Mouse (Mus musculus) liver, embryonic 15.5 days (tissue): ENCODE results near the gene Perp. TPM values are rescaled to one million over a fixed set of nuclear protein-coding genes. Genes with fewer than 3 reads are reported as not detected.

Experiments used
- ATAC-seq: fragments of 200-750 bp; cut with Nextera tagmentation; 2 replicates; pipeline ENCODE4 v1.8.0; 2017; ENCODE audit warnings: moderate number of reproducible peaks, mild to moderate bottlenecking, moderate library complexity; ENCODE audit not compliant: insufficient read depth
- H3K27ac ChIP-seq: fragments of 300-500 bp; sonication (generic); replicated peaks from 2 replicates; pipeline ENCODE4 v1.5.1; 2015; ENCODE audit warnings: mild to moderate bottlenecking, inconsistent platforms
- H3K27me3 ChIP-seq: fragments of 300-500 bp; sonication (generic); 2 replicates; pipeline ENCODE4 v1.6.1; 2015; ENCODE audit warnings: mild to moderate bottlenecking, inconsistent platforms
- H3K36me3 ChIP-seq: fragments of 300-500 bp; sonication (generic); replicated peaks from 2 replicates; pipeline ENCODE4 v1.6.1; 2015; ENCODE audit warnings: moderate library complexity, mild to moderate bottlenecking, inconsistent platforms
- H3K4me1 ChIP-seq: fragments of 300-500 bp; sonication (generic); replicated peaks from 2 replicates; pipeline ENCODE4 v1.6.1; 2015; ENCODE audit warnings: inconsistent platforms
- H3K4me2 ChIP-seq: fragments of 300-500 bp; sonication (generic); 2 replicates; pipeline ENCODE4 v1.6.1; 2015; ENCODE audit warnings: moderate library complexity, mild to moderate bottlenecking, inconsistent platforms
- H3K4me3 ChIP-seq: fragments of 300-500 bp; sonication (generic); replicated peaks from 2 replicates; pipeline ENCODE4 v1.5.1; 2015; ENCODE audit warnings: mild to moderate bottlenecking, inconsistent platforms
- H3K9ac ChIP-seq: fragments of 300-500 bp; sonication (generic); 2 replicates; pipeline ENCODE4 v1.6.1; 2015; ENCODE audit warnings: moderate library complexity, mild to moderate bottlenecking, inconsistent platforms
- H3K9me3 ChIP-seq: fragments of 300-500 bp; sonication (generic); replicated peaks from 2 replicates; pipeline ENCODE4 v1.6.1; 2016; ENCODE audit warnings: inconsistent platforms
- WGBS: fragments of 180-500 bp; shearing (Covaris S2); methylation state at CpG from one replicate; pipeline ENCODE4 v1.1.7; 2015; ENCODE audit warnings: mixed read lengths; ENCODE audit not compliant: insufficient replicate concordance; 5-methylcytosine and 5-hydroxymethylcytosine counted together
- polyA plus RNA-seq: library from polyadenylated mRNA; unstranded; fragments of >200 nt; fragmentation: Nextera tagmentation; extraction: Ambion mirVana; gene quantifications from 2 replicates; pipeline ENCODE4 v1.2.1, GENCODE M21; 2015

The Perp gene
- polyA plus RNA-seq, 1 experiment from 2014 or later, result 19.7 TPM

GRCm38 (mm10) chr10:18840736-18841135, 4.1 kb upstream of the Perp start:
- Histone ChIP-seq H3K36me3 (no peaks in the 10 kb centered on the region), H3K9me3 (no peaks in the 10 kb centered on the region), H3K4me1 (no peaks in the 10 kb centered on the region), H3K4me3 (no peak overlapping the region), H3K9ac (no peak overlapping the region), H3K4me2 (no peak overlapping the region), H3K27ac (no peak overlapping the region), H3K27me3 (peaks cover 19% of the 10 kb centered on the region)
- no peak for ATAC-seq
- 46% methylated on average over 4 of the region's 4 CpGs for WGBS

- Histone ChIP-seq H3K9me3 (no peaks in the 10 kb centered on the region), H3K36me3 (no peaks in the 10 kb centered on the region), H3K27me3 (peaks cover 29% of the 10 kb centered on the region), H3K4me1 (no peaks in the 10 kb centered on the region), H3K4me2 (peak overlapping the region; percentile 68), H3K9ac (peak overlapping the region; percentile 39; the same call in 1 of the 2 replicates), H3K4me3 (peak overlapping the region; percentile 57), H3K27ac (peak overlapping the region; percentile 68)
- ATAC-seq, result peak; percentile 27
- WGBS, result 6% methylated on average over 18 of the region's 18 CpGs
These were observed 455 bp downstream of the Perp start for GRCm38 (mm10) chr10:18845287-18845662.

GRCm38 (mm10) chr10:18845711-18846110, 891 bp downstream of the Perp start:
- ATAC-seq, result no peak
- no peaks in the 10 kb centered on the region for H3K36me3 ChIP-seq
- peaks cover 29% of the 10 kb centered on the region for H3K27me3 ChIP-seq
- H3K4me2 ChIP-seq, result peak overlapping the region; percentile 68
- no peak overlapping the region for H3K9ac ChIP-seq
- peak overlapping the region; percentile 57 for H3K4me3 ChIP-seq
- no peaks in the 10 kb centered on the region for H3K4me1 ChIP-seq
- H3K9me3 ChIP-seq, result no peaks in the 10 kb centered on the region
- no peak overlapping the region for H3K27ac ChIP-seq
- WGBS, result 25% methylated on average over 4 of the region's 4 CpGs

GRCm38 (mm10) chr10:18846474-18847264, 1.8 kb downstream of the Perp start:
- H3K4me3 ChIP-seq, result no peak overlapping the region
- no peak for ATAC-seq
- WGBS, result 63% methylated on average over 8 of the region's 8 CpGs
- H3K9ac ChIP-seq, result no peak overlapping the region
- no peaks in the 10 kb centered on the region for H3K4me1 ChIP-seq
- peak overlapping the region; percentile 68; the same call in 1 of the 2 replicates for H3K4me2 ChIP-seq
- H3K9me3 ChIP-seq, result no peaks in the 10 kb centered on the region
- no peak overlapping the region for H3K27ac ChIP-seq
- peaks cover 29% of the 10 kb centered on the region for H3K27me3 ChIP-seq
- no peaks in the 10 kb centered on the region for H3K36me3 ChIP-seq

GRCm38 (mm10) chr10:18850177-18850576, 5.4 kb downstream of the Perp start:
- H3K27ac ChIP-seq, result no peak overlapping the region
- WGBS, result 65% methylated on average over 4 of the region's 4 CpGs
- peaks cover 7% of the 10 kb centered on the region; the same call in 1 of the 2 replicates for H3K4me1 ChIP-seq
- no peak for ATAC-seq
- H3K9me3 ChIP-seq, result no peaks in the 10 kb centered on the region
- no peak overlapping the region for H3K4me3 ChIP-seq
- H3K4me2 ChIP-seq, result no peak overlapping the region
- no peaks in the 10 kb centered on the region for H3K36me3 ChIP-seq
- no peak overlapping the region for H3K9ac ChIP-seq
- peaks cover 14% of the 10 kb centered on the region for H3K27me3 ChIP-seq

- no peak overlapping the region for H3K4me3 ChIP-seq
- no peaks in the 10 kb centered on the region for H3K36me3 ChIP-seq
- H3K4me2 ChIP-seq, result no peak overlapping the region
- H3K27ac ChIP-seq, result no peak overlapping the region
- WGBS, result 23% methylated on average over 7 of the region's 7 CpGs
- H3K9ac ChIP-seq, result no peak overlapping the region
- H3K9me3 ChIP-seq, result no peaks in the 10 kb centered on the region
- no peaks in the 10 kb centered on the region for H3K27me3 ChIP-seq
- ATAC-seq, result no peak
- H3K4me1 ChIP-seq, result peaks cover 7% of the 10 kb centered on the region; the same call in 1 of the 2 replicates
These were observed 8.6 kb downstream of the Perp start for GRCm38 (mm10) chr10:18853417-18853816.

GRCm38 (mm10) chr10:18857244-18857643, 12.4 kb downstream of the Perp start:
- H3K9me3 ChIP-seq, result no peaks in the 10 kb centered on the region
- 42% methylated on average over 4 of the region's 4 CpGs for WGBS
- no peaks in the 10 kb centered on the region for H3K36me3 ChIP-seq
- H3K9ac ChIP-seq, result no peak overlapping the region
- H3K27ac ChIP-seq, result no peak overlapping the region
- no peak for ATAC-seq
- no peak overlapping the region for H3K4me2 ChIP-seq
- H3K4me3 ChIP-seq, result no peak overlapping the region
- H3K4me1 ChIP-seq, result peaks cover 7% of the 10 kb centered on the region; the same call in 1 of the 2 replicates
- H3K27me3 ChIP-seq, result no peaks in the 10 kb centered on the region

GRCm38 (mm10) chr10:18859632-18860031, 14.8 kb downstream of the Perp start:
- no peak for ATAC-seq
- Histone ChIP-seq H3K9me3 (no peaks in the 10 kb centered on the region), H3K4me2 (no peak overlapping the region), H3K27me3 (no peaks in the 10 kb centered on the region), H3K36me3 (no peaks in the 10 kb centered on the region), H3K4me1 (no peaks in the 10 kb centered on the region), H3K4me3 (no peak overlapping the region), H3K27ac (no peak overlapping the region), H3K9ac (no peak overlapping the region)
- WGBS, result 47% methylated on average over 3 of the region's 3 CpGs

- 45% methylated on average over 5 of the region's 5 CpGs for WGBS
- Histone ChIP-seq H3K9me3 (no peaks in the 10 kb centered on the region), H3K4me3 (no peak overlapping the region), H3K4me1 (no peaks in the 10 kb centered on the region), H3K27me3 (no peaks in the 10 kb centered on the region), H3K4me2 (no peak overlapping the region), H3K27ac (no peak overlapping the region), H3K36me3 (no peaks in the 10 kb centered on the region), H3K9ac (no peak overlapping the region)
- no peak for ATAC-seq
These were observed 15.5 kb downstream of the Perp start for GRCm38 (mm10) chr10:18860119-18860824.

- H3K4me2 ChIP-seq, result no peak overlapping the region
- WGBS, result 62% methylated on average over 11 of the region's 11 CpGs
- H3K9me3 ChIP-seq, result no peaks in the 10 kb centered on the region
- H3K36me3 ChIP-seq, result no peaks in the 10 kb centered on the region
- H3K27me3 ChIP-seq, result no peaks in the 10 kb centered on the region
- H3K27ac ChIP-seq, result no peak overlapping the region
- H3K4me1 ChIP-seq, result no peaks in the 10 kb centered on the region
- no peak overlapping the region for H3K9ac ChIP-seq
- no peak for ATAC-seq
- H3K4me3 ChIP-seq, result no peak overlapping the region
These were observed 16.0 kb downstream of the Perp start for GRCm38 (mm10) chr10:18860831-18861230.

GRCm38 (mm10) chr10:18861418-18861817, 16.6 kb downstream of the Perp start:
- Histone ChIP-seq H3K4me3 (no peak overlapping the region), H3K9ac (no peak overlapping the region), H3K27ac (no peak overlapping the region), H3K4me1 (no peaks in the 10 kb centered on the region), H3K4me2 (no peak overlapping the region), H3K36me3 (no peaks in the 10 kb centered on the region), H3K9me3 (no peaks in the 10 kb centered on the region), H3K27me3 (no peaks in the 10 kb centered on the region)
- no peak for ATAC-seq
- 62% methylated on average over 4 of the region's 4 CpGs for WGBS
